ENCODE assay signal across 20 mouse cellular contexts in the genomic region with DNA sequence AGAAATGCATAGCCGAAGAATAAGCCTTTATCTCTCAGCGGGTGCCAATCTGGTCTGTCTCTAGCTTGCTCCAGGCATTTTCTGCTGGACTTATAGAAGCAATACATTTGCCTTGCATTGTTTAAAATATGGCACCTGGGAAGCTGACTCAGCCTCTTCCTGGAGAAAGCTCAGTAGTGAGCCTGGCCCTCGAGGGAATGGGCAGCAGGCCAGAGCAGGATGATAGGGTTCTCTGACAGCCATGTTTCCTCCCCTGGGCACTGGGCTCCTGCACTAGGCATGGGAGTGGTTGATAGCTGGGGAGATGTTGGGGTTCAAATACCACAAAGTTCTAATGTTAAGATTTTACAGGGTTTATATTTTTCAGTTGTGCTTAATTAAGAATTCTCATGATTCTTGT.
"Had no signal": no experiment of that assay in that cellular context is flagged by ENCODE, and none has a peak within 500 bp of the region (broad histone marks: within the 10 kb centered on the region; RNA-seq: fewer than 3 reads in every experiment).

No protein-coding gene starts in this region.

- H3K27ac ChIP-seq: kidney, embryonic 15.5 days; limb, embryonic 12.5 days; limb, embryonic 15.5 days; liver, embryonic 14.5 days; macrophage; stomach, postnatal 0 days had no signal

- H3K4me2 ChIP-seq: kidney, embryonic 15.5 days; limb, embryonic 12.5 days; limb, embryonic 15.5 days; liver, embryonic 11.5 days; lung, embryonic 14.5 days had no signal

- ATAC-seq: liver, postnatal 0 days; lung, postnatal 0 days had no signal

- H3K9ac ChIP-seq: kidney, embryonic 15.5 days; limb, embryonic 12.5 days; limb, embryonic 15.5 days; liver, embryonic 14.5 days; liver, postnatal 0 days; lung, embryonic 14.5 days had no signal

- H3K4me3 ChIP-seq: kidney, embryonic 15.5 days; limb, embryonic 12.5 days; limb, embryonic 15.5 days had no signal

- H3K4me1 ChIP-seq: limb, embryonic 12.5 days; limb, embryonic 15.5 days had no signal

- H3K9me3 ChIP-seq: kidney, embryonic 15.5 days; limb, embryonic 12.5 days; limb, embryonic 15.5 days had no signal

- H3K36me3 ChIP-seq: kidney, embryonic 15.5 days; limb, embryonic 12.5 days; limb, embryonic 15.5 days had no signal

- DNase-seq: kidney, adult 11 months; kidney, adult 8-10 months; kidney, postnatal 10 days; kidney, postnatal 36 days; layer of hippocampus, postnatal 36 days; left cerebral cortex, postnatal 4 days; liver, postnatal 0 days; lung, embryonic 14.5 days; midbrain, embryonic 14.5 days; thymus, adult 18-20 months; thymus, postnatal 14 days; thymus, postnatal 4 days had no signal

- H3K27me3 ChIP-seq: kidney, embryonic 15.5 days; limb, embryonic 12.5 days; limb, embryonic 15.5 days had no signal
